Mouse (Mus musculus) kidney, embryonic 14.5 days (tissue): ENCODE measurements around the gene Spem1. TPM values are rescaled to one million over a fixed set of nuclear protein-coding genes. Genes with fewer than 3 reads are reported as not detected.

Experiments used
- ATAC-seq: fragments of 200-750 bp; cut with Nextera tagmentation; 2 replicates; pipeline ENCODE4 v1.8.0; 2017; ENCODE audit warnings: moderate number of reproducible peaks, mild to moderate bottlenecking, moderate TSS enrichment, moderate library complexity; ENCODE audit not compliant: low FRiP score, low TSS enrichment
- H3K27ac ChIP-seq: fragments of 300-500 bp; sonication (generic); 2 replicates; pipeline ENCODE4 v1.5.1; 2014; ENCODE audit warnings: low read depth, mild to moderate bottlenecking, low read length, moderate library complexity, mixed read lengths
- H3K27me3 ChIP-seq: fragments of 300-500 bp; sonication (generic); 2 replicates; pipeline ENCODE4 v1.6.1; 2014; ENCODE audit warnings: mild to moderate bottlenecking, low read length; ENCODE audit not compliant: control insufficient read depth, insufficient read depth
- H3K36me3 ChIP-seq: fragments of 300-500 bp; sonication (generic); 2 replicates; pipeline ENCODE4 v1.6.1; 2014; ENCODE audit warnings: low read length, mixed read lengths; ENCODE audit not compliant: control insufficient read depth, insufficient read depth
- H3K4me1 ChIP-seq: fragments of 300-500 bp; sonication (generic); 2 replicates; pipeline ENCODE4 v1.6.1; 2014; ENCODE audit warnings: low read length, mixed read lengths; ENCODE audit not compliant: control insufficient read depth, insufficient read depth
- H3K4me2 ChIP-seq: fragments of 300-500 bp; sonication (generic); replicated peaks from 2 replicates; pipeline ENCODE4 v1.6.1; 2014; ENCODE audit warnings: low read depth, mild to moderate bottlenecking, low read length
- H3K4me3 ChIP-seq: fragments of 300-500 bp; sonication (generic); 2 replicates; pipeline ENCODE4 v1.5.1; 2014; ENCODE audit warnings: mild to moderate bottlenecking, low read length
- H3K9ac ChIP-seq: fragments of 300-500 bp; sonication (generic); 2 replicates; pipeline ENCODE4 v1.6.1; 2014; ENCODE audit warnings: low read depth, mild to moderate bottlenecking, low read length, moderate library complexity
- H3K9me3 ChIP-seq: fragments of 300-500 bp; sonication (generic); 2 replicates; pipeline ENCODE4 v1.6.1; 2016; ENCODE audit warnings: low read length; ENCODE audit not compliant: control insufficient read depth
- WGBS: fragments of 180-500 bp; shearing (Covaris S2); extraction: QIAGEN DNeasy Blood & Tissue Kit; methylation state at CpG from one replicate; pipeline ENCODE4 v1.1.7; 2014; 5-methylcytosine and 5-hydroxymethylcytosine counted together
- polyA plus RNA-seq: library from polyadenylated mRNA; unstranded; fragments of >200 nt; fragmentation: Nextera tagmentation; extraction: Ambion mirVana; gene quantifications from 2 replicates; pipeline ENCODE4 v1.2.1, GENCODE M21; 2014

Gene Spem1
- polyA plus RNA-seq, 1 experiment from 2014 or later: 0.27 TPM

DNA sequence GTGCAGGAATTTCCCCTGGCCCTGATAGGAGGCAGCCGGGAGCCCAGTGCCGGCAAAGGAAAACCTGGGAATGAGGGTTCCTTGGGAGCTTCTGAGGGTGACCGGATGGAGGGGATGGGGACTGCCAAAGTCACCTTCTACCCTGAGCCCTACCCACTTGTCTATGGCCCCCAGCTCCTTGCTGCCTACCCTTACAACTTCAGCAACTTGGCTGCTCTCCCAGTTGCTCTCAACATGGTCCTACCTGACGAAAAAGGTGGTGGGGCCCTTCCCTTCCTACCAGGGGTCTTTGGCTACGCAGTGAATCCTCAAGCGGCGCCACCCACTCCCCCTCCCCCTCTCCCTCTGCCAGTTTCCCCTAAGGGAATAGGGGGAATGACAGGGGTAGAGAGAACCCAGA is 43.0 kb downstream of the Spem1 start:
- no peak overlapping the region for H3K4me2 ChIP-seq
- H3K27ac ChIP-seq: no peak overlapping the region
- peaks cover 4% of the 10 kb centered on the region; the same call in 1 of the 2 replicates for H3K27me3 ChIP-seq
- no peaks in the 10 kb centered on the region for H3K9me3 ChIP-seq
- WGBS: 64% methylated on average over 7 of the region's 7 CpGs
- no peak overlapping the region for H3K9ac ChIP-seq
- H3K4me1 ChIP-seq: peaks cover 16% of the 10 kb centered on the region
- no peak for ATAC-seq
- H3K36me3 ChIP-seq: 0 out of 2 replicates have a peak, but pooled peaks cover 2% of the 10 kb centered on the region
- H3K4me3 ChIP-seq: no peak overlapping the region

DNA sequence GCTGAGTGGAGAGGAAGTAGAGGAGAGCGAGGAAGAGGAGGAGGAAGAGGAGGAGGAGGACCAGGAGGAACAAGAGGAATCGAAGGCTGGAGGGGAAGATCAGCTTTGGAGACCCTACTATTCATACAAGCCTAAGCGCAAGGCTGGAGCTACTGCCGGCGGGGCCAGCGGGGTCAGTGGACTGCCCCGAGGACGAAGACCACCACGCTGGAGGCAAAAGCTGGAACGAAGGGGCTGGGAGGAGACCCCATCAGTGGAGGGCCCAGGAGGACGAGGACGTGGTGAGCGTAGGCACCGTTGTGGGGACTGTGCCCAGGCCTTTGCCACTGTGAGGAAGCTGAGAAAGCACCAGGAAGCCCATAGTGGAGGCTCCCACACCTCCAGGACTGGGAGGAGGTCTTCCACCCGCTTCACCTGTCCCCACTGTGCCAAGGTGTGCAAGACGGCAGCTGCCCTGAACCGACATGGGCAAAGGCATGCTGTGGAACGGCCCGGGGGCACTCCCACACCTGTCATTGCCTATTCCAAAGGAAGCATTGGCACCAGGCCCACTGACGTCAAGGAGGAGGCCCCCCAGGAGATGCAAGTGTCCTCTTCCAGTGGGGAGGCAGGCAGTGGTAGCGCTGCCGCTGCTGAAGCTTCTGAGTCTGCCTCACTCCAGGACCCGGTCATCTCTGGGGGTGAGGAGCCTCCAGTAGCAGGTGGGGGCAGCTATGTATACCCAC is 43.6 kb downstream of the Spem1 start:
- ATAC-seq: no peak
- Histone ChIP-seq H3K27ac (no peak overlapping the region), H3K4me2 (no peak overlapping the region)

DNA sequence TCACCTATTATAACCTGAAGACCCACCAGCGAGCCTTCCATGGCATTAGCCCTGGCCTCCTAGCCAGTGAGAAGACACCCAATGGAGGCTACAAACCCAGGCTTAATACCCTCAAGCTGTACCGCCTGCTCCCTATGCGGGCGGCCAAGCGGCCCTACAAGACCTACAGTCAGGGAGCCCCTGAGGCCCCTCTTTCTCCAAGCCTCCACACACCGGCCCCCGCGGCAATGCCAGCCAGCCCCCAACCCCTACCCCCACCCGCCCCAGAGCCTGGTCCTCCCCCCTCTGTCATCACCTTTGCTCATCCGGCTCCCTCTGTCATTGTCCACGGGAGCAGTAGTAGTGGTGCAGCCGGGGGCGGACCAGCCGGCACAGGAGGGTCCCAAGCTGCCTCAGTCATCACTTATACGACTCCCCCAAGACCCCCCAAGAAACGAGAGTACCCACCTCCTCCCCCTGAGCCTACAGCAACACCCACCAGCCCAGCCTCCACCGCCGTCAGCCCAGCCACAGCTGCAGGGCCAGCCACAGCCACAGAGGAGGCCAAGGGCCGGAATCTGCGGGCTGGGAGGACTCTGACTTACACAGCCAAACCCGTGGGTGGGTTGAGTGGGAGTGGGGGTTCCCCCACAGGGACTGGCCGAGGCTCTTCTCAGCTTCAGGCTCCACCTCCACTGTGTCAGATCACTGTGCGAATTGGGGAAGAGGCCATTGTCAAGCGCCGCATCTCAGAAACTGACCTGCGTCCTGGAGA is 44.3 kb downstream of the Spem1 start:
- Histone ChIP-seq H3K4me1 (peaks cover 16% of the 10 kb centered on the region), H3K4me3 (no peak overlapping the region), H3K27me3 (peaks cover 4% of the 10 kb centered on the region; the same call in 1 of the 2 replicates), H3K27ac (no peak overlapping the region), H3K4me2 (no peak overlapping the region), H3K9me3 (no peaks in the 10 kb centered on the region), H3K36me3 (0 out of 2 replicates have a peak, but pooled peaks cover 2% of the 10 kb centered on the region), H3K9ac (no peak overlapping the region)
- WGBS: 51% methylated on average over 26 of the region's 26 CpGs
- ATAC-seq: peak; percentile 54; the same call in 1 of the 2 replicates

More for the DNA sequence above, 43.6 kb downstream of the Spem1 start:
- Histone ChIP-seq H3K4me1 (peaks cover 16% of the 10 kb centered on the region), H3K4me3 (no peak overlapping the region), H3K27me3 (peaks cover 4% of the 10 kb centered on the region; the same call in 1 of the 2 replicates), H3K9ac (no peak overlapping the region), H3K36me3 (0 out of 2 replicates have a peak, but pooled peaks cover 2% of the 10 kb centered on the region), H3K9me3 (no peaks in the 10 kb centered on the region)
- WGBS: 69% methylated on average over 21 of the region's 23 CpGs

DNA sequence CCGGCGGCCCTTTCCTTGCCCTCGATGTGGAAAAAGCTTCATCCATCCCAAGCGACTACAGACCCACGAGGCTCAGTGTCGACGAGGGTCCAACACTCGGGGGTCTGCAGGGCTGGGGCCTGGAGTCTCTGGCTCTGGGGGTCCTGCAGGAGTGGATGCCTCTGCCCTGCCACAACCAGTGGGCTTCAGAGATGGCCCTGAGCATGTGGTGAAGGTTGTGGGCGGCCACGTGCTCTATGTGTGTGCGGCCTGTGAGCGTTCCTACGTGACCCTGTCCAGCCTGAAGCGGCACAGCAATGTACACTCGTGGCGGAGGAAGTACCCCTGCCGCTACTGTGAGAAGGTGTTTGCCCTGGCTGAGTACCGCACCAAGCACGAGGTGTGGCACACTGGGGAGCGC is 45.5 kb downstream of the Spem1 start:
- WGBS: 90% methylated on average over 20 of the region's 20 CpGs
- Histone ChIP-seq H3K4me1 (peaks cover 16% of the 10 kb centered on the region), H3K9ac (no peak overlapping the region), H3K27ac (no peak overlapping the region), H3K4me2 (no peak overlapping the region), H3K36me3 (0 out of 2 replicates have a peak, but pooled peaks cover 2% of the 10 kb centered on the region), H3K4me3 (no peak overlapping the region), H3K9me3 (no peaks in the 10 kb centered on the region), H3K27me3 (peaks cover 4% of the 10 kb centered on the region; the same call in 1 of the 2 replicates)
- no peak for ATAC-seq

DNA sequence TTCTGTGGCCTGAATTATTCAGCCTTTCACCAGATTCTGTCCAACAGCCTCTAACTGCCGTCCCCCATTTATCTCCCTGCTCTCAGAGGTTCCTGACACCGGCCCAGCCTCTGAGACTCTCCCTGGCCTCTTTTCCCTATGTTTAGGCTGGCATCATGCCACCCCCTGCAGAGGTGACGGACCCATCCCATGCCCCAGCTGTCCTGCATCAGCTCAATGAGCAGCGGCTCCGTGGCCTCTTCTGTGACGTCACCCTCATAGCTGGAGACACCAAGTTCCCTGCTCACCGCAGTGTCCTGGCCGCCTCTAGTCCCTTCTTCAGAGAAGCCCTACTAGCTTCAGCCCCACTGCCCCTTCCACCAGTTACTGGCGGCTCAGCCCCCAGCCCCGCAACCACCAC is 46.3 kb downstream of the Spem1 start:
- Histone ChIP-seq H3K27me3 (peaks cover 4% of the 10 kb centered on the region; the same call in 1 of the 2 replicates), H3K9ac (no peak overlapping the region), H3K9me3 (no peaks in the 10 kb centered on the region), H3K4me2 (no peak overlapping the region), H3K36me3 (0 out of 2 replicates have a peak, but pooled peaks cover 2% of the 10 kb centered on the region), H3K4me3 (no peak overlapping the region), H3K4me1 (peaks cover 16% of the 10 kb centered on the region), H3K27ac (no peak overlapping the region)
- WGBS: 64% methylated on average over 10 of the region's 10 CpGs
- no peak for ATAC-seq

DNA sequence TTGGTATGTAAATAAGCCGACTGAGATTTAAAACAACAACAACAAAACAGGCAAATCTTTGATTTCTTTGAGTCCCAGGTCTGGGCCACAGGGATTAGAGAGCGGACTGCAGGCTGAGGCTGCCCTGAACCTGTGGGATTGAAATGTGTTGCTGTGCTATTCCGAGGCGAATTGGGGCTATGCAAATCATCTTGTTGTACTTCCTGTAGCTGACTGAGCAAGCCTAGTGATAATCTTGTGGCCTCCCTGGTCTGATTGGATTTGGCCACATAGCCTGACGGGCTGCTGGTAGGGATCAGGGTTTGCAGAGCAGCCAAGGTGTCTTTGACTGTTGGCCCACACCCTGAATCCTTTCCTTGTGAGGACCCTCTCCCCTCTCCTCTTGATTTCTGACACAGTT is 47.0 kb downstream of the Spem1 start:
- H3K4me2 ChIP-seq: no peak overlapping the region
- no peaks in the 10 kb centered on the region for H3K9me3 ChIP-seq
- 0 out of 2 replicates have a peak, but pooled peaks cover 2% of the 10 kb centered on the region for H3K36me3 ChIP-seq
- no peak overlapping the region for H3K4me3 ChIP-seq
- H3K4me1 ChIP-seq: peaks cover 16% of the 10 kb centered on the region
- H3K27ac ChIP-seq: no peak overlapping the region
- peaks cover 4% of the 10 kb centered on the region; the same call in 1 of the 2 replicates for H3K27me3 ChIP-seq
- no peak overlapping the region for H3K9ac ChIP-seq
- 71% methylated on average over 5 of the region's 5 CpGs for WGBS
- ATAC-seq: no peak

Other genes with a start within 250 kb of the Spem1 start
- gene Wrap53, start 241.9 kb downstream of the Spem1 start, polyA plus RNA-seq: 26.9 and 31.9 TPM in 2 replicates
- 214 and 219 TPM in 2 replicates for gene Trp53, start 241.8 kb downstream of the Spem1 start, polyA plus RNA-seq
- 7.6 and 11.4 TPM in 2 replicates for gene Atp1b2, start 216.2 kb downstream of the Spem1 start, polyA plus RNA-seq
- not detected in 2 replicates for gene Shbg, start 204.3 kb downstream of the Spem1 start, polyA plus RNA-seq
- 16.9 and 22.6 TPM in 2 replicates for gene Sat2, start 200.2 kb downstream of the Spem1 start, polyA plus RNA-seq
- 30.7 and 33.3 TPM in 2 replicates for gene Fxr2, start 189.2 kb downstream of the Spem1 start, polyA plus RNA-seq
- 0.51 TPM in 1 of 2 replicates, not detected in the other for gene Sox15, start 166.9 kb downstream of the Spem1 start, polyA plus RNA-seq
- 42.3 and 71.8 TPM in 2 replicates for gene Mpdu1, start 159.5 kb downstream of the Spem1 start, polyA plus RNA-seq
- gene Cd68, start 156.0 kb downstream of the Spem1 start, polyA plus RNA-seq: 8.5 and 10.5 TPM in 2 replicates
- 729 and 1,177 TPM in 2 replicates for gene Eif4a1, start 149.8 kb downstream of the Spem1 start, polyA plus RNA-seq
- 95.2 and 102 TPM in 2 replicates for gene Senp3, start 140.1 kb downstream of the Spem1 start, polyA plus RNA-seq
- gene Tnfsf13, start 136.4 kb downstream of the Spem1 start, polyA plus RNA-seq: 0.34 and 0.60 TPM in 2 replicates
- gene Tnfsf12, start 126.3 kb downstream of the Spem1 start, polyA plus RNA-seq: 6.9 and 8.6 TPM in 2 replicates
- gene Tnfsfm13, start 126.1 kb downstream of the Spem1 start, polyA plus RNA-seq: 4.6 and 4.9 TPM in 2 replicates
- 30.2 and 58.4 TPM in 2 replicates for gene Polr2a, start 63.5 kb downstream of the Spem1 start, polyA plus RNA-seq
- 0.23 and 0.36 TPM in 2 replicates for gene Slc35g3, start 60.2 kb downstream of the Spem1 start, polyA plus RNA-seq
- 2.0 and 2.2 TPM in 2 replicates for gene Zbtb4, start 56.3 kb downstream of the Spem1 start, polyA plus RNA-seq
- 4.6 and 6.5 TPM in 2 replicates for gene Chrnb1, start 26.2 kb downstream of the Spem1 start, polyA plus RNA-seq
- 1.7 and 1.9 TPM in 2 replicates for gene Fgf11, start 20.3 kb downstream of the Spem1 start, polyA plus RNA-seq
- gene Tmem102, start 16.6 kb downstream of the Spem1 start, polyA plus RNA-seq: 6.4 and 7.7 TPM in 2 replicates
- gene Gm39566, start 6.9 kb downstream of the Spem1 start, polyA plus RNA-seq: not detected in 2 replicates
- not detected in 2 replicates for gene Spem2, start 3.7 kb downstream of the Spem1 start, polyA plus RNA-seq
- gene Nlgn2, start 15.6 kb upstream of the Spem1 start, polyA plus RNA-seq: 7.8 and 8.5 TPM in 2 replicates
- 354 and 512 TPM in 2 replicates for gene Tmem256, start 16.3 kb upstream of the Spem1 start, polyA plus RNA-seq
- 84.3 and 105 TPM in 2 replicates for gene Plscr3, start 24.2 kb upstream of the Spem1 start, polyA plus RNA-seq
- gene Tnk1, start 36.5 kb upstream of the Spem1 start, polyA plus RNA-seq: 2.3 and 4.9 TPM in 2 replicates
- gene Tmem95, start 55.8 kb upstream of the Spem1 start, polyA plus RNA-seq: not detected in 2 replicates
- 3.8 and 6.4 TPM in 2 replicates for gene Kctd11, start 59.2 kb upstream of the Spem1 start, polyA plus RNA-seq
- 0.20 and 0.28 TPM in 2 replicates for gene Acap1, start 73.4 kb upstream of the Spem1 start, polyA plus RNA-seq
- gene 2810408A11Rik, start 78.8 kb upstream of the Spem1 start, polyA plus RNA-seq: 12.4 and 15.1 TPM in 2 replicates
- 13.0 and 16.3 TPM in 2 replicates for gene Neurl4, start 78.9 kb upstream of the Spem1 start, polyA plus RNA-seq
- gene Gps2, start 91.7 kb upstream of the Spem1 start, polyA plus RNA-seq: 73.4 and 82.0 TPM in 2 replicates
- gene Eif5a, start 99.8 kb upstream of the Spem1 start, polyA plus RNA-seq: 2,108 and 2,169 TPM in 2 replicates
- 10.1 and 10.7 TPM in 2 replicates for gene Ybx2, start 113.6 kb upstream of the Spem1 start, polyA plus RNA-seq
- 11.7 and 14.1 TPM in 2 replicates for gene Slc2a4, start 126.0 kb upstream of the Spem1 start, polyA plus RNA-seq
- gene Cldn7, start 142.6 kb upstream of the Spem1 start, polyA plus RNA-seq: 117 and 132 TPM in 2 replicates
- 34.5 and 50.1 TPM in 2 replicates for gene Ctdnep1, start 159.0 kb upstream of the Spem1 start, polyA plus RNA-seq
- 117 and 141 TPM in 2 replicates for gene Elp5, start 160.3 kb upstream of the Spem1 start, polyA plus RNA-seq
- gene Gabarap, start 169.0 kb upstream of the Spem1 start, polyA plus RNA-seq: 426 and 499 TPM in 2 replicates
- gene Phf23, start 173.6 kb upstream of the Spem1 start, polyA plus RNA-seq: 48.5 and 63.1 TPM in 2 replicates
- gene Dvl2, start 178.4 kb upstream of the Spem1 start, polyA plus RNA-seq: 28.2 and 34.9 TPM in 2 replicates
- 41.1 and 58.4 TPM in 2 replicates for gene Acadvl, start 193.2 kb upstream of the Spem1 start, polyA plus RNA-seq
- gene Dlg4, start 194.8 kb upstream of the Spem1 start, polyA plus RNA-seq: 13.2 and 16.4 TPM in 2 replicates
- 2.0 and 2.4 TPM in 2 replicates for gene Asgr1, start 231.9 kb upstream of the Spem1 start, polyA plus RNA-seq